Mouse (Mus musculus): ENCODE results near the gene Art1. TPM values are rescaled to one million over a fixed set of nuclear protein-coding genes. Genes with fewer than 3 reads are reported as not detected.

Gene Art1
- total RNA-seq, 2 experiments from 2014 or later = not detected

- Histone ChIP-seq H3K27ac (no peak overlapping the region), H3K4me3 (no peak overlapping the region)
- intact Hi-C loops (cut with DNase I) = no loop called here
- DNase-seq (ENCODE audit: extremely low spot score in 1 of 2, low spot score in 2 of 2) = no peak
- TF ChIP-seq CTCF (IDR thresholded peaks at IDR 0.05) = no peak
Measured at GRCm38 (mm10) chr7:102113151-102113729, 11.7 kb downstream of the Art1 start.

GRCm38 (mm10) chr7:102116579-102117331 is 15.2 kb downstream of the Art1 start, which contains the start of gene Chrna10:
Gene Chrna10, minus strand, starts transcription at chr7:102116828.
- no peak within 1 kb of the TSS for H3K4me3 ChIP-seq
- DNase-seq (ENCODE audit: extremely low spot score in 1 of 2, low spot score in 2 of 2) = no peak
- no peak for TF ChIP-seq CTCF (IDR thresholded peaks at IDR 0.05)
- no peak within 1 kb of the TSS for H3K27ac ChIP-seq
- intact Hi-C loops (cut with DNase I) = no loop called here

GRCm38 (mm10) chr7:102117382-102117781 is 15.8 kb downstream of the Art1 start:
- DNase-seq (ENCODE audit: extremely low spot score in 1 of 2, low spot score in 2 of 2) = no peak
- intact Hi-C loops (cut with DNase I) = no loop called here

GRCm38 (mm10) chr7:102120326-102120725 is 18.8 kb downstream of the Art1 start:
- H3K4me3 ChIP-seq = no peak overlapping the region
- intact Hi-C loops (cut with DNase I) = loop anchor here (5.0 kb wide), 1 partner anchor 37 kb away; no protein-coding TSS in a partner anchor
- no peak overlapping the region for H3K27ac ChIP-seq
- TF ChIP-seq CTCF (IDR thresholded peaks at IDR 0.05) = no peak
- DNase-seq (ENCODE audit: extremely low spot score in 1 of 2, low spot score in 2 of 2) = no peak

More at GRCm38 (mm10) chr7:102117382-102117781, 15.8 kb downstream of the Art1 start:
- H3K4me3 ChIP-seq = no peak overlapping the region
- H3K27ac ChIP-seq = no peak overlapping the region
- TF ChIP-seq CTCF (IDR thresholded peaks at IDR 0.05) = no peak

GRCm38 (mm10) chr7:102132395-102132794 is 30.9 kb downstream of the Art1 start:
- Histone ChIP-seq H3K4me3 (no peak overlapping the region), H3K27ac (no peak overlapping the region)
- intact Hi-C loops (cut with DNase I) = no loop called here
- no peak for TF ChIP-seq CTCF (IDR thresholded peaks at IDR 0.05)
- no peak for DNase-seq (ENCODE audit: extremely low spot score in 1 of 2, low spot score in 2 of 2)

GRCm38 (mm10) chr7:102137464-102137863 is 35.9 kb downstream of the Art1 start:
- intact Hi-C loops (cut with DNase I) = loop anchor here (5.0 kb wide), 1 partner anchor 35 kb away; no protein-coding TSS in a partner anchor
- Histone ChIP-seq H3K4me3 (no peak overlapping the region), H3K27ac (no peak overlapping the region)
- no peak for DNase-seq (ENCODE audit: extremely low spot score in 1 of 2, low spot score in 2 of 2)
- TF ChIP-seq CTCF (IDR thresholded peaks at IDR 0.05) = peak; percentile 57

GRCm38 (mm10) chr7:102137898-102138297 is 36.4 kb downstream of the Art1 start:
- Histone ChIP-seq H3K4me3 (no peak overlapping the region), H3K27ac (no peak overlapping the region)
- TF ChIP-seq CTCF (IDR thresholded peaks at IDR 0.05) = no peak
- no peak for DNase-seq (ENCODE audit: extremely low spot score in 1 of 2, low spot score in 2 of 2)
- intact Hi-C loops (cut with DNase I) = loop anchor here (5.0 kb wide), 1 partner anchor 34 kb away; no protein-coding TSS in a partner anchor

- H3K27ac ChIP-seq = no peak overlapping the region
- DNase-seq (ENCODE audit: extremely low spot score in 1 of 2, low spot score in 2 of 2) = no peak
- TF ChIP-seq CTCF (IDR thresholded peaks at IDR 0.05) = no peak
- intact Hi-C loops (cut with DNase I) = no loop called here
- no peak overlapping the region for H3K4me3 ChIP-seq
Measured at GRCm38 (mm10) chr7:102153691-102154090, 52.1 kb downstream of the Art1 start.

Other genes starting within 250 kb of the Art1 start
- gene Folr2, start 244.5 kb upstream of the Art1 start, total RNA-seq (2021) = not detected
- gene Anapc15, start 238.0 kb upstream of the Art1 start, total RNA-seq (2021) = 10 to 100 TPM; 31.4 to 32.6 TPM
- 1 to 10 TPM; 1.1 to 1.8 TPM for gene Folr1, start 231.0 kb upstream of the Art1 start, total RNA-seq (2021)
- gene Lamtor1, start 195.8 kb upstream of the Art1 start, total RNA-seq (2021) = 10 to 100 TPM; 87.9 to 90.9 TPM
- gene Tomt, start 195.4 kb upstream of the Art1 start, total RNA-seq (2021) = not detected
- gene Lrrc51, start 167.8 kb upstream of the Art1 start, total RNA-seq (2021) = 1 to 10 TPM; 4.0 to 4.8 TPM
- 100 to 1,000 TPM in 1 of 2 experiments, 10 to 100 TPM in 1; 96.8 to 101 TPM for gene Numa1, start 167.6 kb upstream of the Art1 start, total RNA-seq (2021)
- 10 to 100 TPM in 1 of 2 experiments, 1 to 10 TPM in 1; 8.5 to 10.2 TPM for gene Il18bp, start 83.1 kb upstream of the Art1 start, total RNA-seq (2021)
- gene Rnf121, start 36.3 kb upstream of the Art1 start, total RNA-seq (2021) = 10 to 100 TPM; 51.1 to 53.9 TPM
- 10 to 100 TPM; 25.6 to 28.2 TPM for gene Xndc1, start 36.2 kb upstream of the Art1 start, total RNA-seq (2021)
- gene Xntrpc, start 36.0 kb upstream of the Art1 start, total RNA-seq (2021) = 1 to 10 TPM; 2.6 to 3.0 TPM
- under 1 TPM in 1 of 2 experiments, not detected in 1; 0.91 TPM for gene Trpc2, start 18.6 kb upstream of the Art1 start, total RNA-seq (2021)
- gene Art5, start 7.7 kb downstream of the Art1 start, total RNA-seq (2021) = not detected
- gene Chrna10, start 15.1 kb downstream of the Art1 start, total RNA-seq (2021) = under 1 TPM; 0.14 to 0.40 TPM
- 10 to 100 TPM; 41.6 to 45.3 TPM for gene Nup98, start 108.4 kb downstream of the Art1 start, total RNA-seq (2021)
- gene Pgap2, start 108.5 kb downstream of the Art1 start, total RNA-seq (2021) = 10 to 100 TPM; 23.1 to 24.6 TPM
- 10 to 100 TPM; 19.2 to 21.7 TPM for gene Rhog, start 154.3 kb downstream of the Art1 start, total RNA-seq (2021)
- 10 to 100 TPM; 79.9 to 85.5 TPM for gene Stim1, start 166.1 kb downstream of the Art1 start, total RNA-seq (2021)